31 mouse cellular contexts compared by ENCODE assay signal in the genomic region with DNA sequence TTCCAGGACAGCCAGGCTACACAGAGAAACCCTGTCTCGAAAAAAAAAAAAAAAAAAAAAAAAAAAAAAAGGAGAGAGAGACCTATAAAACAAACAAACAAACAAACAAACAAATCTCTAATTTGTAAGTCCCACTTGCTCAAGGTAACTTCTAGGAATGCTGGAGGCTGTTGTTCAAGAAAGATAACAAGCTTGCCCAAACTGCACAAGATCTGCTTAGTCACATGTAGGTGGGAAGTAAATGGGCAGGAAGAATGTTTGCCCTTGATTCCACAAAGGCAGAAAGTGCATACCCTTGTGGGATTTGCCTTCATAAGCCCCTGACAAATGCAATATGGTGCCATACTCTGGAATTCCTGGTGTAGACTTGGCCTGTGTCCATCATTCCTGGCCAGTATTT. TPM values are rescaled to one million over a fixed set of nuclear protein-coding genes. Genes with fewer than 3 reads are reported as not detected.
A peak's percentile ranks its signal among the peaks of the same experiment; 100 is the strongest.
DNase-seq lines count a peak whose midpoint lies in the region; ATAC-seq and TF ChIP-seq lines count a peak whose summit lies in the region.
"Had no signal": no experiment of that assay in that cellular context is flagged by ENCODE, and none has a peak within 500 bp of the region (broad histone marks: within the 10 kb centered on the region; RNA-seq: fewer than 3 reads in every experiment).

No protein-coding gene starts in this region.

- TF ChIP-seq RAD21 in CH12.LX (IDR thresholded peaks at IDR 0.05; ENCODE audit: low read depth, low read length): no peak

- H3K79me2 ChIP-seq in CH12.LX (replicated peaks; ENCODE audit: control insufficient read depth, extremely low read depth, insufficient read depth, poor library complexity, severe bottlenecking): peaks cover 6% of the 10 kb centered on the region; the same call in 1 of the 2 replicates

- no peaks in the 10 kb centered on the region for H3K27me3 ChIP-seq in CH12.LX (replicated peaks)
- no peaks in the 10 kb centered on the region for H3K27me3 ChIP-seq in liver, embryonic 16.5 days (ENCODE audit: control insufficient read depth, insufficient read depth, low read depth, low read length)
- H3K27me3 ChIP-seq: embryonic facial prominence, embryonic 12.5 days; heart, embryonic 13.5 days; kidney, embryonic 15.5 days; lung, embryonic 15.5 days; midbrain, embryonic 12.5 days had no signal

- 40% methylated on average over 1 of the region's 1 CpGs for WGBS in liver, embryonic 16.5 days (ENCODE audit: insufficient replicate concordance)

- no peak overlapping the region for H3K27ac ChIP-seq in CH12.LX (ENCODE audit: insufficient read depth, low read depth)
- H3K27ac ChIP-seq in liver, embryonic 16.5 days (ENCODE audit: low read length): peak overlapping the region; percentile 88

- no peaks in the 10 kb centered on the region for H3K9me3 ChIP-seq in CH12.LX (replicated peaks; ENCODE audit: low read length)
- no peaks in the 10 kb centered on the region for H3K9me3 ChIP-seq in liver, embryonic 16.5 days (replicated peaks; ENCODE audit: control insufficient read depth, low read length)
- H3K9me3 ChIP-seq: embryonic facial prominence, embryonic 12.5 days; heart, embryonic 13.5 days; kidney, embryonic 15.5 days; lung, embryonic 15.5 days; midbrain, embryonic 12.5 days had no signal

- DNase-seq in CH12.LX (ENCODE audit: extremely low read depth) (no peak), NIH3T3 (ENCODE audit: low read depth) (peak; percentile 21), MN1 (ENCODE audit: low spot score) (no peak)
- no peak for DNase-seq in cerebellum, adult 11-12 months
- no peak for DNase-seq in layer of hippocampus, adult 9-11 months
- DNase-seq in layer of hippocampus, postnatal 36 days: no peak
- DNase-seq: adrenal gland, adult 8-10 months; cerebellum, adult 11 months; cerebellum, postnatal 14 days; gastrocnemius, postnatal 36 days; heart, adult 2 months; heart, postnatal 14 days; kidney, postnatal 4 days had no signal

- H3K4me3 ChIP-seq in CH12.LX (replicated peaks in 1 of 3; ENCODE audit: low read depth in 2 of 3, low read length in 2 of 3, poor library complexity in 1 of 3): no peak overlapping the region
- no peak overlapping the region for H3K4me3 ChIP-seq in liver, embryonic 16.5 days (ENCODE audit: low read depth, low read length)

- in situ Hi-C loops in CH12.LX (cut with MboI; ENCODE audit: low pct_ligation_motif_present, low pct_unique_long_range_greater_than_20kb, low sequenced_read_pairs): no loop called here

- H3K4me2 ChIP-seq in CH12.LX (ENCODE audit: insufficient read depth, low read depth, poor library complexity, severe bottlenecking): no peak overlapping the region
- peak overlapping the region; percentile 38 for H3K4me2 ChIP-seq in liver, embryonic 16.5 days (ENCODE audit: low read depth, low read length)

- H3K4me1 ChIP-seq in CH12.LX (ENCODE audit: control insufficient read depth in 1 of 2, insufficient read depth in 2 of 2): peaks cover 0 to 36% of the 10 kb centered on the region in 2 experiments; a peak in 2 of 4 replicates
- H3K4me1 ChIP-seq in liver, embryonic 16.5 days (ENCODE audit: control insufficient read depth, low read depth, low read length): peaks cover 38% of the 10 kb centered on the region

- TF ChIP-seq EP300 in CH12.LX (IDR thresholded peaks at IDR 0.05; ENCODE audit: low read length): no peak

- peaks cover 4 to 16% of the 10 kb centered on the region in 2 experiments for H3K36me3 ChIP-seq in CH12.LX (replicated peaks in 1 of 2; ENCODE audit: control insufficient read depth in 1 of 2, insufficient read depth in 1 of 2, low read length in 1 of 2)
- H3K36me3 ChIP-seq in liver, embryonic 16.5 days (ENCODE audit: control insufficient read depth, insufficient read depth): peaks cover 6% of the 10 kb centered on the region
- H3K36me3 ChIP-seq: embryonic facial prominence, embryonic 12.5 days; lung, embryonic 15.5 days; midbrain, embryonic 12.5 days had no signal

- ATAC-seq in erythroid progenitor cell, adult 5-6 weeks (replicated peaks; ENCODE audit: low FRiP score, poor library complexity, severe bottlenecking): peak; percentile 51
- no peak for ATAC-seq in liver, embryonic 16.5 days (ENCODE audit: low read depth)

- no peak overlapping the region for H3K9ac ChIP-seq in CH12.LX (ENCODE audit: insufficient read depth, low read depth)
- H3K9ac ChIP-seq in liver, embryonic 16.5 days (ENCODE audit: low read depth, low read length): no peak overlapping the region
- H3K9ac ChIP-seq: embryonic facial prominence, embryonic 12.5 days; midbrain, embryonic 12.5 days had no signal

- TF ChIP-seq POLR2A in CH12.LX (IDR thresholded peaks at IDR 0.05; ENCODE audit: low read depth, low read length): no peak

- dilution Hi-C loops in CH12.LX (cut with MboI; ENCODE audit: extremely low pct_ligation_motif_present, extremely low pct_unique_long_range_greater_than_20kb, low sequenced_read_pairs): no loop called here

- TF ChIP-seq CTCF in CH12.LX (conservative IDR thresholded peaks at IDR 0.05 in 1 of 2, IDR thresholded peaks at IDR 0.05 in 1 of 2; ENCODE audit: low read depth in 2 of 2, low read length in 2 of 2): no peak

TF ChIP-seq in CH12.LX, 34 proteins besides CTCF, POLR2A, EP300 and RAD21:
- TF ChIP-seq ZNF384 (IDR thresholded peaks at IDR 0.05; ENCODE audit: low read depth, low read length) (peak; percentile 76), BHLHE40 (IDR thresholded peaks at IDR 0.05; ENCODE audit: low read depth, low read length) (no peak)

RNA-seq across cellular contexts. Expression of a gene that starts 0.7 kb away (rescaled TPM):
- 17.9 and 19.9 TPM in 2 replicates for total RNA-seq in CH12.LX (2012; rRNA removed)
- 31.1 and 36.7 TPM in 2 replicates for total RNA-seq in CH12.LX (2014; rRNA removed)
- 58.7 and 66.4 TPM in 2 replicates for polyA plus RNA-seq in CH12.LX (2012; ENCODE audit: insufficient read length, low read depth)
- 76.0 and 81.3 TPM in 2 replicates for total RNA-seq in erythroid progenitor cell, adult 5-6 weeks (2015; ENCODE audit: low replicate concordance)
- 56.1 and 80.5 TPM in 2 replicates for total RNA-seq in erythroid progenitor cell, adult 5-6 weeks (2017; ENCODE audit: low replicate concordance)
- 22.1 and 22.7 TPM in 2 replicates for polyA plus RNA-seq in liver, embryonic 16.5 days (2015; fragmentation: Nextera tagmentation; extraction: Ambion mirVana)
- 1 to 10 TPM; 2.9 to 3.7 TPM for total RNA-seq in layer of hippocampus, postnatal 36 days (2021)

RNA-seq across cellular contexts. Expression of a gene that starts 1.4 kb away (rescaled TPM):
- total RNA-seq in CH12.LX (2012; rRNA removed) (not detected in 2 replicates), CH12.LX (2014; rRNA removed) (not detected in 2 replicates)
- polyA plus RNA-seq in CH12.LX (2012; ENCODE audit: insufficient read length, low read depth): 0.60 TPM in 1 of 2 replicates, not detected in the other
- not detected in 2 replicates for total RNA-seq in erythroid progenitor cell, adult 5-6 weeks (2015; ENCODE audit: low replicate concordance)
- not detected in 2 replicates for total RNA-seq in erythroid progenitor cell, adult 5-6 weeks (2017; ENCODE audit: low replicate concordance)
- polyA plus RNA-seq in liver, embryonic 16.5 days (2015; fragmentation: Nextera tagmentation; extraction: Ambion mirVana): 0.16 and 0.33 TPM in 2 replicates
- not detected for total RNA-seq in layer of hippocampus, postnatal 36 days (2021)
- total RNA-seq: adrenal gland, adult 8-10 months; gastrocnemius, postnatal 36 days; heart, adult 2 months; heart, postnatal 14 days; hindbrain, postnatal 0 days; left cerebral cortex, adult 2 months; left cerebral cortex, postnatal 36 days; megakaryocyte progenitor cell, adult 5-6 weeks; neutrophil, adult 5-6 weeks had no signal
- polyA plus RNA-seq: activated CD4-positive, CD25-positive, alpha-beta regulatory T cell, adult 4 months; C2C12; forebrain, embryonic 14.5 days; heart, adult 2 months; hindbrain, postnatal 0 days; kidney, embryonic 15.5 days; limb, embryonic 14.5 days; lung, embryonic 15.5 days; midbrain, embryonic 12.5 days; small intestine, adult 2 months; urinary bladder, adult 2 months had no signal
